Mouse (Mus musculus) right cerebral cortex, adult 2 months (tissue): ENCODE data around the gene Myh7.
"Not testable (repeated sequence)": the region's sequence is repeated elsewhere in the genome, so short reads cannot be mapped to it uniquely, and the experiment has no call there.

Source experiments
- DNase-seq, 2 experiments: peaks; one replicate each; pipeline ENCODE4 v3.0.0; 2021 to 2022; ENCODE audit warnings: low spot score in 2 of 2

Gene Myh7

GRCm38 (mm10) chr14:54968344-54968743, 26.1 kb downstream of the Myh7 start:
- no peak for DNase-seq

- no peak for DNase-seq
Observed at GRCm38 (mm10) chr14:54967874-54968273, 26.6 kb downstream of the Myh7 start.

GRCm38 (mm10) chr14:54966320-54966977, 28.0 kb downstream of the Myh7 start, which contains the start of gene Myh6:
TSS of gene Myh6 (minus strand) at chr14:54966927.
- DNase-seq, result no peak

GRCm38 (mm10) chr14:54965631-54966030, 28.8 kb downstream of the Myh7 start:
- no peak for DNase-seq

- DNase-seq, result no peak
Observed at GRCm38 (mm10) chr14:54965044-54965443, 29.4 kb downstream of the Myh7 start.

- no peak for DNase-seq
Observed at GRCm38 (mm10) chr14:54963727-54964126, 30.7 kb downstream of the Myh7 start.

GRCm38 (mm10) chr14:54962714-54963113, 31.7 kb downstream of the Myh7 start:
- no peak for DNase-seq

- DNase-seq, result no peak
Observed at GRCm38 (mm10) chr14:54961487-54961886, 32.9 kb downstream of the Myh7 start.

- DNase-seq, result peak; percentile 22 to 34
Observed at GRCm38 (mm10) chr14:54960769-54961168, 33.7 kb downstream of the Myh7 start.

GRCm38 (mm10) chr14:54959853-54960613, 34.4 kb downstream of the Myh7 start:
- not testable (repeated sequence) for DNase-seq

- no peak for DNase-seq
Observed at GRCm38 (mm10) chr14:54959197-54959596, 35.2 kb downstream of the Myh7 start.

GRCm38 (mm10) chr14:54958503-54958902, 35.9 kb downstream of the Myh7 start:
- DNase-seq, result no peak

GRCm38 (mm10) chr14:54956533-54956932, 37.9 kb downstream of the Myh7 start:
- no peak for DNase-seq

GRCm38 (mm10) chr14:54955481-54955880, 38.9 kb downstream of the Myh7 start:
- DNase-seq, result no peak

GRCm38 (mm10) chr14:54954474-54954873, 40.0 kb downstream of the Myh7 start:
- DNase-seq, result no peak

GRCm38 (mm10) chr14:54953664-54954206, 40.7 kb downstream of the Myh7 start:
- no peak for DNase-seq

GRCm38 (mm10) chr14:54951587-54951986, 42.8 kb downstream of the Myh7 start:
- no peak for DNase-seq

- no peak for DNase-seq
Observed at GRCm38 (mm10) chr14:54950493-54950892, 43.9 kb downstream of the Myh7 start.

- no peak for DNase-seq
Observed at GRCm38 (mm10) chr14:54948781-54949180, 45.6 kb downstream of the Myh7 start.

- not testable (repeated sequence) for DNase-seq
Observed at GRCm38 (mm10) chr14:54947008-54947407, 47.4 kb downstream of the Myh7 start.

GRCm38 (mm10) chr14:54945975-54946704, 48.3 kb downstream of the Myh7 start:
- DNase-seq, result no peak

GRCm38 (mm10) chr14:54944939-54945338, 49.5 kb downstream of the Myh7 start:
- no peak for DNase-seq
